Mouse (Mus musculus): ENCODE results near the gene Sh3gl1. TPM values are rescaled to one million over a fixed set of nuclear protein-coding genes. Genes with fewer than 3 reads are reported as not detected.
A peak's percentile ranks its signal among the peaks of the same experiment; 100 is the strongest.

Gene Sh3gl1
- polyA plus RNA-seq, 1 experiment from 2014 or later: 97.1 TPM

DNA sequence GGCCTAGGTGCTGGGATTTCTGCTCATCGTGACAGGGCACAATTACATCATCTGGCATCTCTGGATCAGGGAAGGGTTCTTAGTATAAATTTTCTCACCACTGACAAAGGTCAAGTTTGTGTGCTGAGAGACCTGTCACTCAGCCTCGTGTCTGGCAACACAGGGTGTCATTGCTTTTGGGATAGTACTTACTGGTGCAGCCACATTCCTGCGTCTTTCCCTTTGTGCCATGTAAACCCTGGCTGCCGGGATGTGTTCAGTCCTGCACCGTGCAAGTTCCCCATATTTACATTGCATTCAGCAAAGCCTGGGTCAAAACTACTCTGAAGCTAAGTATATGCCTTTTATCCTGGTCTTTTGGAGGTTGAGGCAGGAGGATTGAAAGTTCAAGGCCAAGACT lies 14.9 kb upstream of the Sh3gl1 start:
- H3K36me3 ChIP-seq (ENCODE audit: insufficient read depth, low read length): peaks cover 14% of the 10 kb centered on the region
- no peak for ATAC-seq

DNA sequence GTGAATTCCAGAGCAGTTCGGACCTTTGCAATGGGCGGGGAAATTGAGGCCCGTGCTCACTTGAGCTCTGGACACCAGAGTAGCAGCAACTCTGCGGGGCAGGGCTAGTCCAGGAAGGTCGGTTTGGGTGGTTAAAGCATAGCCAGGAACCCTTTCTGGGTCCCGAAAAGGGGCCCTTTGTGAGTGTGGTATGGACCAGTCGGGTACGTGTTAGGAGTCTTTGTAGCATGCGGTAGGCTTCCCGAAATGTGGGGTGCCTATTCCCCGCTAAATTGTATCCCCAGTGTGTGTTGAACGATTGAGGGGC lies 4.4 kb upstream of the Sh3gl1 start:
- DNase-seq (ENCODE audit: low spot score) (no peak), ATAC-seq (no peak)
- Histone ChIP-seq H3K27ac (ENCODE audit: low read length) (no peak overlapping the region), H3K9ac (replicated peaks; ENCODE audit: low read depth) (peak overlapping the region; percentile 41), H3K36me3 (ENCODE audit: insufficient read depth, low read length) (no peaks in the 10 kb centered on the region), H3K27me3 (replicated peaks; ENCODE audit: insufficient read depth, low read length) (no peaks in the 10 kb centered on the region), H3K4me2 (replicated peaks; ENCODE audit: low read depth, low read length) (peak overlapping the region; percentile 87), H3K4me3 (ENCODE audit: low read depth, low read length) (peak overlapping the region; percentile 82), H3K4me1 (ENCODE audit: insufficient read depth, low read depth, low read length) (peaks cover 8% of the 10 kb centered on the region; the same call in 1 of the 2 replicates), H3K9me3 (ENCODE audit: low read length) (no peaks in the 10 kb centered on the region)
- TF ChIP-seq CTCF (IDR thresholded peaks at IDR 0.05) (no peak), EP300 (IDR thresholded peaks at IDR 0.05) (no peak)
- 1% methylated on average over 12 of the region's 12 CpGs for WGBS

More for the DNA sequence above, 14.9 kb upstream of the Sh3gl1 start:
- WGBS: 62% methylated on average over 5 of the region's 5 CpGs
- no peak overlapping the region for H3K9ac ChIP-seq (replicated peaks; ENCODE audit: low read depth)
- no peaks in the 10 kb centered on the region for H3K27me3 ChIP-seq (replicated peaks; ENCODE audit: insufficient read depth, low read length)
- no peak overlapping the region for H3K4me2 ChIP-seq (replicated peaks; ENCODE audit: low read depth, low read length)
- H3K4me3 ChIP-seq (ENCODE audit: low read depth, low read length): no peak overlapping the region
- TF ChIP-seq EP300 (IDR thresholded peaks at IDR 0.05): no peak
- no peak for TF ChIP-seq CTCF (IDR thresholded peaks at IDR 0.05)
- H3K9me3 ChIP-seq (ENCODE audit: low read length): no peaks in the 10 kb centered on the region
- no peak overlapping the region for H3K27ac ChIP-seq (ENCODE audit: low read length)
- H3K4me1 ChIP-seq (ENCODE audit: insufficient read depth, low read depth, low read length): no peaks in the 10 kb centered on the region
- no peak for DNase-seq (ENCODE audit: low spot score)

DNA sequence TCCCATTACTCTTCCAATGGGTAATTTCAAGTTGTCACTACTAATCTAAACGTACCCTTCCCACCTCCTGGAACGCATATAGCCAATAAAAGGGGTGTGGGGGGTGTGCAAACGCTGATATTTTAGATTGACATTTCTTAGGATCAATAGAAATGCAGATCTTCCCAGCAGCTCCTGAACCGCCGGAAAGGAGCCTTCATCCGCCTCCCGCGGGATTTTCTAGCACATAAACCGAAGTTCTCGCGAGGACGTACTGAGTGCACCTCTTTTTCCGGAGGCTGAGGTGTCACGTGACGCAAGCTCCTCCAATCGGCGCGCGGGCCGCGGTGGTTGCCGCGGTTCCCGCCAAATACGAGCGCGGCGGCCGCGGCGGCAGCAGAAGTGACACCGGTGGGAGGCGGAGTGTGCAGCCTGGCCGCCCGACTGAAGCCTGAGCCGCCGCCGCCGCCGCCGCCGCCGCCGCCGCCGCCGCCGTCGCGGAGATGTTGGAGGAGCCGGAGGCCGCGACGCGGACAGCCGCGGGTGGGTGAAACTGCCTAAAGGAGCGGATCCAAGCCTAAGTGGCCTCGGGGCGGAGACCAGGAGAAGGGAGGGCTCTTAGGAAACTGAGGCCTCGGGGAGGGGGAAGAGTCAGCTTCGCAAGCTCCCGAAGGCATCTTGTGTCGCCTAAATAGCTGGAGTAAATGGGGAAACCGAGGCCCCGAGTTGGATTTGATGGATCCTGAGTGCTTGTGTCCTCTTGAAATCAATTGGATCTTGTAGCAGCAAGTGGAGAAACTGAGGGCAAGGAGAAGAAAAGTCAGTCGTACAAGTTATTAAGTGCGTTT lies 3.8 kb upstream of the Sh3gl1 start, which contains the start of gene Chaf1a:
Gene Chaf1a, plus strand, starts transcription at position 410 of the 827 bp plus-strand sequence.
- no peak for TF ChIP-seq CTCF (IDR thresholded peaks at IDR 0.05)
- peak; percentile 56; the same call in 1 of the 2 replicates for TF ChIP-seq EP300 (IDR thresholded peaks at IDR 0.05)
- under 1% methylated on average over 67 of the region's 68 CpGs for WGBS
- Histone ChIP-seq H3K36me3 (ENCODE audit: insufficient read depth, low read length) (no peaks in the 10 kb centered on the region), H3K27ac (ENCODE audit: low read length) (0 out of 2 replicates have a peak within 1 kb of the TSS, but pooled peaks have one; percentile 33), H3K4me1 (ENCODE audit: insufficient read depth, low read depth, low read length) (peaks cover 13% of the 10 kb centered on the region; the same call in 1 of the 2 replicates), H3K4me2 (replicated peaks; ENCODE audit: low read depth, low read length) (peak within 1 kb of the TSS; percentile 87), H3K4me3 (ENCODE audit: low read depth, low read length) (peak within 1 kb of the TSS; percentile 82), H3K9me3 (ENCODE audit: low read length) (no peaks in the 10 kb centered on the region), H3K27me3 (replicated peaks; ENCODE audit: insufficient read depth, low read length) (no peaks in the 10 kb centered on the region), H3K9ac (replicated peaks; ENCODE audit: low read depth) (peak within 1 kb of the TSS; percentile 41)
- ATAC-seq (peak; percentile 85), DNase-seq (ENCODE audit: low spot score) (peak; percentile 100)

DNA sequence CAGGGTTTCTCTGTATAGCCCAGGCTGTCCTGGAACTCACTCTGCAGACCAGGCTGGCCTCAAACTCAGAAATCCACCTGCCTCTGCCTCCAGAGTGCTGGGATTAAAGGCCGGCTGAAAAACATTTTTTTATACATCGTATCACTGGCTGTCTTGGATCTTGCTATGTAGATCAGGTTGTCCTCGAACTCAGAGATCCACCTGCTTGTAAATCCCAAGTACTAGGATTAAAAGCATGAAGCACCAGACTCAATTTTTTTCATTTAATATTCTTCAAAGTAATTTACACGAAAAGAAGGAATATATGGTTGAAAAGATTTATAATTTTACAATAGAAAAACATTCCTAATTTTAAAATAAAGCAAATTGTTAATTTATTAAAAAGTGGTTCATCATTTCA lies 2.9 kb upstream of the Sh3gl1 start:
- Histone ChIP-seq H3K27ac (ENCODE audit: low read length) (no peak overlapping the region), H3K4me3 (ENCODE audit: low read depth, low read length) (no peak overlapping the region), H3K9me3 (ENCODE audit: low read length) (no peaks in the 10 kb centered on the region), H3K4me2 (replicated peaks; ENCODE audit: low read depth, low read length) (no peak overlapping the region), H3K9ac (replicated peaks; ENCODE audit: low read depth) (no peak overlapping the region), H3K4me1 (ENCODE audit: insufficient read depth, low read depth, low read length) (peaks cover 19% of the 10 kb centered on the region; the same call in 1 of the 2 replicates), H3K36me3 (ENCODE audit: insufficient read depth, low read length) (no peaks in the 10 kb centered on the region), H3K27me3 (replicated peaks; ENCODE audit: insufficient read depth, low read length) (no peaks in the 10 kb centered on the region)
- 70% methylated on average over 4 of the region's 4 CpGs for WGBS
- ATAC-seq: no peak
- TF ChIP-seq EP300 (IDR thresholded peaks at IDR 0.05) (no peak), CTCF (IDR thresholded peaks at IDR 0.05) (no peak)
- no peak for DNase-seq (ENCODE audit: low spot score)

DNA sequence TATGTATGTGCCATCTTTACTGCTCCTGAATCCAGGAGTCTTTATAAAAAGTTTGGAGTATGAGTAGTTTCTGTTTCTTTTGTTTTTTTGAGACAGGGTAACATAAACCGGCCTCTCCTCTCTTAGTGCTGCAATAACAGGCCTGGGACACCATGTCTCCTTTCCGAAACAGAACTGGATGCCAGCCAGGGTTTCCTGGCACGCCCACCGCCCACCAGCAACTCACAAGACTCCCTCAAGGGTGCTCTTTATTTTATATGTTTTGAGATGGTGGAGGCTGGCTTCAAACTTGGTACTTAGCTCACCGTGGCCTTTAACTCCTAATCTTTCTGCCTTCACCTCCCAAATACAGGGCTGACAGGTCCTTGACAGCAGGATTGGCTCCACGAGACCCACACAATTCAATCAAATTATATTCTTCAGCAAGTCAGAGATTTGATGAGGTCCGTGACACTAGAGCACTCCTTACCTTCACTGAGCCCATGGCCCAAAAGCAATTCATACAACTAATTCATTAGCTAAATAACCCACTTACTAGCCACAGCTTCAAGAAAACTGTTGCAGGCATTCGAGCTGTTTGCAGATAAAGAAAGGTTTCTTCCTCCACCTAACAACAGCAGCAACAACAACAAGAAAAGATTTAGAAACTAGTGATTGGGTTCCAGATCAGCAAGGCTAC lies 2.3 kb upstream of the Sh3gl1 start:
- peaks cover 19% of the 10 kb centered on the region; the same call in 1 of the 2 replicates for H3K4me1 ChIP-seq (ENCODE audit: insufficient read depth, low read depth, low read length)
- H3K4me3 ChIP-seq (ENCODE audit: low read depth, low read length): no peak overlapping the region
- H3K36me3 ChIP-seq (ENCODE audit: insufficient read depth, low read length): no peaks in the 10 kb centered on the region
- H3K27ac ChIP-seq (ENCODE audit: low read length): no peak overlapping the region
- H3K9ac ChIP-seq (replicated peaks; ENCODE audit: low read depth): no peak overlapping the region
- H3K9me3 ChIP-seq (ENCODE audit: low read length): no peaks in the 10 kb centered on the region
- DNase-seq (ENCODE audit: low spot score): no peak
- H3K27me3 ChIP-seq (replicated peaks; ENCODE audit: insufficient read depth, low read length): no peaks in the 10 kb centered on the region
- 77% methylated on average over 8 of the region's 8 CpGs for WGBS
- no peak overlapping the region for H3K4me2 ChIP-seq (replicated peaks; ENCODE audit: low read depth, low read length)
- ATAC-seq: no peak
- TF ChIP-seq EP300 (IDR thresholded peaks at IDR 0.05) (0 out of 2 replicates have a peak, but pooled peaks have one; percentile 44), CTCF (IDR thresholded peaks at IDR 0.05) (no peak)

DNA sequence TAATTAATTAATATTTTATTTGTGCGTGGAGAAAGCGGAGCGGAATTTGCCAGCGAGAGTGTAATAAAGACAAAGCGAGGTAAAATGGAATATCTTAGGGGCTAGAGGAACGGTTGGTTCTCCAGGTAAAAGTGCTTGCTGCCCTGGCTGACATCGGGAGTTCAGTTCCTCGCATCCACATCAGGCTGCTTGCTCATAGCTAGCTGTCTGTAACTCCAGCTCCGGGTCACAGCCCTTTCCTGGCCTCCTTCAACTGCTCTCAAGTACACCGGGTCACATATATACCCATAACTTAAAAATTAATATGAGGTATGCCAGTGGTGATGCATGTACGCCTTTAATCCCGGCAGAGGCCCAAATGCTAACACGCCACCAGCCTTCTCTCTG lies 459 bp upstream of the Sh3gl1 start:
- no peaks in the 10 kb centered on the region for H3K36me3 ChIP-seq (ENCODE audit: insufficient read depth, low read length)
- peaks cover 19% of the 10 kb centered on the region; the same call in 1 of the 2 replicates for H3K4me1 ChIP-seq (ENCODE audit: insufficient read depth, low read depth, low read length)
- ATAC-seq (no peak), DNase-seq (ENCODE audit: low spot score) (no peak)
- no peaks in the 10 kb centered on the region for H3K27me3 ChIP-seq (replicated peaks; ENCODE audit: insufficient read depth, low read length)
- no peaks in the 10 kb centered on the region for H3K9me3 ChIP-seq (ENCODE audit: low read length)
- H3K4me3 ChIP-seq (ENCODE audit: low read depth, low read length): peak overlapping the region; percentile 88
- H3K4me2 ChIP-seq (replicated peaks; ENCODE audit: low read depth, low read length): peak overlapping the region; percentile 73
- no peak overlapping the region for H3K27ac ChIP-seq (ENCODE audit: low read length)
- WGBS: 33% methylated on average over 13 of the region's 13 CpGs
- TF ChIP-seq CTCF (IDR thresholded peaks at IDR 0.05): no peak
- TF ChIP-seq EP300 (IDR thresholded peaks at IDR 0.05): no peak
- H3K9ac ChIP-seq (replicated peaks; ENCODE audit: low read depth): no peak overlapping the region

All from lung, postnatal 0 days (tissue).